Mouse (Mus musculus): ENCODE data around the gene Cct8. TPM values are rescaled to one million over a fixed set of nuclear protein-coding genes. Genes with fewer than 3 reads are reported as not detected.
"Not testable (repeated sequence)": the region's sequence is repeated elsewhere in the genome, so short reads cannot be mapped to it uniquely, and the experiment has no call there.

Cct8 gene
- 100 to 1,000 TPM; 175 to 180 TPM for total RNA-seq (2021)
- long read RNA-seq, transcript Cct8-201 (15 exons, 2,394 nt): major isoform, 177 of 192 reads
- long read RNA-seq, partial matches to known transcripts: 4 of 192 reads
- long read RNA-seq, other reads (novel, unspliced or antisense): 11 of 192 reads

GRCm38 (mm10) chr16:87495716-87496447 is at the start of gene Cct8:
Gene Cct8, minus strand, starts transcription at chr16:87495873.
- DNase-seq (ENCODE audit: low spot score in 2 of 2): peak; percentile 96 to 98

- DNase-seq (ENCODE audit: low spot score in 2 of 2): no peak
These were observed 33.1 kb upstream of the Cct8 start for GRCm38 (mm10) chr16:87528755-87529154.

- DNase-seq (ENCODE audit: low spot score in 2 of 2): no peak
These were observed 32.0 kb upstream of the Cct8 start for GRCm38 (mm10) chr16:87527553-87528249.

GRCm38 (mm10) chr16:87524228-87524627 is 28.6 kb upstream of the Cct8 start:
- no peak for DNase-seq (ENCODE audit: low spot score in 2 of 2)

- DNase-seq (ENCODE audit: low spot score in 2 of 2): no peak
These were observed 16.7 kb upstream of the Cct8 start for GRCm38 (mm10) chr16:87512331-87512730.

GRCm38 (mm10) chr16:87511706-87512105 is 16.0 kb upstream of the Cct8 start:
- no peak for DNase-seq (ENCODE audit: low spot score in 2 of 2)

- no peak for DNase-seq (ENCODE audit: low spot score in 2 of 2)
These were observed 5.8 kb upstream of the Cct8 start for GRCm38 (mm10) chr16:87501304-87502078.

- DNase-seq (ENCODE audit: low spot score in 2 of 2): no peak
These were observed 3.9 kb upstream of the Cct8 start for GRCm38 (mm10) chr16:87499556-87499955.

GRCm38 (mm10) chr16:87497171-87497570 is 1.5 kb upstream of the Cct8 start:
- no peak for DNase-seq (ENCODE audit: low spot score in 2 of 2)

GRCm38 (mm10) chr16:87496728-87497127 is 1.1 kb upstream of the Cct8 start:
- DNase-seq (ENCODE audit: low spot score in 2 of 2): no peak

- peak in 1 of 2 experiments; percentile 16 for DNase-seq (ENCODE audit: low spot score in 2 of 2)
These were observed 568 bp downstream of the Cct8 start for GRCm38 (mm10) chr16:87494955-87495655.

GRCm38 (mm10) chr16:87492191-87492792 is 3.4 kb downstream of the Cct8 start:
- DNase-seq (ENCODE audit: low spot score in 2 of 2): not testable (repeated sequence)

- no peak for DNase-seq (ENCODE audit: low spot score in 2 of 2)
These were observed 7.1 kb downstream of the Cct8 start for GRCm38 (mm10) chr16:87488605-87489004.

GRCm38 (mm10) chr16:87486739-87487138 is 8.9 kb downstream of the Cct8 start:
- no peak for DNase-seq (ENCODE audit: low spot score in 2 of 2)

- DNase-seq (ENCODE audit: low spot score in 2 of 2): no peak
These were observed 11.3 kb downstream of the Cct8 start for GRCm38 (mm10) chr16:87484367-87484766.

- no peak for DNase-seq (ENCODE audit: low spot score in 2 of 2)
These were observed 25.1 kb downstream of the Cct8 start for GRCm38 (mm10) chr16:87470579-87470978.

GRCm38 (mm10) chr16:87458752-87459151 is 36.9 kb downstream of the Cct8 start:
- DNase-seq (ENCODE audit: low spot score in 2 of 2): no peak

GRCm38 (mm10) chr16:87455180-87455611 is 40.5 kb downstream of the Cct8 start:
- peak in 1 of 2 experiments; percentile 39 for DNase-seq (ENCODE audit: low spot score in 2 of 2)

GRCm38 (mm10) chr16:87454419-87455179 is 41.1 kb downstream of the Cct8 start, which contains the start of gene Usp16:
Gene Usp16, plus strand, starts transcription at chr16:87454703.
- DNase-seq (ENCODE audit: low spot score in 2 of 2): peak; percentile 93 to 96

GRCm38 (mm10) chr16:87453226-87453625 is 42.4 kb downstream of the Cct8 start:
- DNase-seq (ENCODE audit: low spot score in 2 of 2): no peak

Data from layer of hippocampus, adult 18-20 months (tissue).